Mouse (Mus musculus) heart, embryonic 14.5 days (tissue): ENCODE measurements at regions not wholly inside any gene's neighbourhood (a gene's known extent, or its start where the extent isn't known, plus 50 kb on each side); places are given as distances from the start of the nearest gene placed in this dataset.

Source experiments
- ATAC-seq: fragments of 200-750 bp; cut with Nextera tagmentation; 2 replicates; pipeline ENCODE4 v1.8.0; 2017; ENCODE audit warnings: low read depth, moderate TSS enrichment; ENCODE audit not compliant: insufficient number of reproducible peaks, insufficient read depth, low FRiP score
- H3K27ac ChIP-seq, 2 experiments: fragments of 200-500 bp in 1 of 2; fragments of 300-500 bp in 1 of 2; sonication (generic) in 1 of 2; replicated peaks in 1 of 2; 2 replicates each; pipeline ENCODE4 v1.5.1; 2012 to 2014; ENCODE audit warnings: low read depth in 2 of 2, low read length in 2 of 2, control low read depth in 1 of 2, mild to moderate bottlenecking in 1 of 2, mixed read lengths in 1 of 2; ENCODE audit not compliant: control insufficient read depth in 1 of 2, insufficient read depth in 1 of 2
- H3K27me3 ChIP-seq: fragments of 300-500 bp; sonication (generic); 2 replicates; pipeline ENCODE4 v1.6.1; 2014; ENCODE audit warnings: mild to moderate bottlenecking, low read length, control low read depth; ENCODE audit not compliant: control insufficient read depth, insufficient read depth
- H3K36me3 ChIP-seq: fragments of 300-500 bp; sonication (generic); 2 replicates; pipeline ENCODE4 v1.6.1; 2014; ENCODE audit warnings: mild to moderate bottlenecking, control low read depth, low read length, mixed read lengths; ENCODE audit not compliant: control insufficient read depth, insufficient read depth
- H3K4me1 ChIP-seq, 2 experiments: fragments of 200-500 bp in 1 of 2; fragments of 300-500 bp in 1 of 2; sonication (generic) in 1 of 2; 2 replicates each; pipeline ENCODE4 v1.6.1; 2012 to 2014; ENCODE audit warnings: low read length in 2 of 2, control low read depth in 1 of 2, mixed read lengths in 1 of 2; ENCODE audit not compliant: control insufficient read depth in 2 of 2, insufficient read depth in 2 of 2
- H3K4me2 ChIP-seq: fragments of 300-500 bp; sonication (generic); 2 replicates; pipeline ENCODE4 v1.6.1; 2014; ENCODE audit warnings: mild to moderate bottlenecking, low read length
- H3K4me3 ChIP-seq, 2 experiments: fragments of 200-500 bp in 1 of 2; fragments of 300-500 bp in 1 of 2; sonication (generic) in 1 of 2; 2 replicates each; pipeline ENCODE4 v1.5.1; 2012 to 2014; ENCODE audit warnings: low read length in 2 of 2, mild to moderate bottlenecking in 2 of 2, control low read depth in 1 of 2, low read depth in 1 of 2, moderate library complexity in 1 of 2; ENCODE audit not compliant: control insufficient read depth in 1 of 2, insufficient read depth in 1 of 2
- H3K9ac ChIP-seq: fragments of 300-500 bp; sonication (generic); 2 replicates; pipeline ENCODE4 v1.6.1; 2014; ENCODE audit warnings: mild to moderate bottlenecking, low read length
- H3K9me3 ChIP-seq: fragments of 300-500 bp; sonication (generic); 2 replicates; pipeline ENCODE4 v1.6.1; 2016; ENCODE audit warnings: low read length, control low read depth; ENCODE audit not compliant: control insufficient read depth
- WGBS: fragments of 180-500 bp; shearing (Covaris S2); extraction: QIAGEN DNeasy Blood & Tissue Kit; methylation state at CpG from one replicate; pipeline ENCODE4 v1.1.7; 2014; 5-methylcytosine and 5-hydroxymethylcytosine counted together

GRCm38 (mm10) chr2:128508244-128508605 is 82.8 kb upstream of the Spdye4c start:
- no peaks in the 10 kb centered on the region for H3K36me3 ChIP-seq
- peaks cover 8 to 20% of the 10 kb centered on the region in 2 experiments for H3K4me1 ChIP-seq
- H3K4me3 ChIP-seq, result no peak overlapping the region
- no peaks in the 10 kb centered on the region for H3K27me3 ChIP-seq
- H3K9me3 ChIP-seq, result peaks cover 4% of the 10 kb centered on the region; the same call in 1 of the 2 replicates
- WGBS, result 33% methylated on average over 2 of the region's 2 CpGs
- peak overlapping the region; percentile 71 to 76 for H3K27ac ChIP-seq
- no peak for ATAC-seq
- H3K4me2 ChIP-seq, result peak overlapping the region; percentile 54
- no peak overlapping the region for H3K9ac ChIP-seq

GRCm38 (mm10) chr2:128511291-128511690 is 79.7 kb upstream of the Spdye4c start:
- Histone ChIP-seq H3K4me2 (no peak overlapping the region), H3K36me3 (no peaks in the 10 kb centered on the region), H3K4me1 (peaks cover 10 to 21% of the 10 kb centered on the region in 2 experiments), H3K9me3 (no peaks in the 10 kb centered on the region), H3K27me3 (no peaks in the 10 kb centered on the region), H3K27ac (no peak overlapping the region), H3K9ac (no peak overlapping the region), H3K4me3 (no peak overlapping the region)
- WGBS, result 72% methylated on average over 6 of the region's 6 CpGs
- no peak for ATAC-seq

DNA sequence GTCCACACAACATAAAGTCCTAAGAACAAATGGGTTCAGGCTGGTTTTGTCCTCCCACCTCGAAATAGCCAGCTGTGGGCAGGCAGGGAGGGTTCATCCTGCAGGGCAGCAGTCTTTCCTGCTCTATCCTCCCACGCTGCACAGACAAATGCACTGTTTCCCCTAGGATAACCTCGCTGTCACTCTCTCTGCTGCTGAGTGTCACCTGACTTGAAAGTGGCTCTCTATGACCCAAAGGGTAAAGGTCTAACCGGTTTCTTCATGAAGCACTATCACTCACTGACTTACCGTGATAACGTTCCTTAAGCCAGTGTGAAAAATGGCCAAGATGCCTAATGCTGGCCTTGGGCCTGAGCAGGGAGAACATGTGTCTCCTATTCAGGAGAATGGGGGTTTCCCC is 78.2 kb upstream of the Spdye4c start:
- Histone ChIP-seq H3K36me3 (no peaks in the 10 kb centered on the region), H3K4me1 (peaks cover 9 to 16% of the 10 kb centered on the region in 2 experiments), H3K27ac (no peak overlapping the region), H3K4me2 (no peak overlapping the region), H3K4me3 (no peak overlapping the region), H3K9me3 (no peaks in the 10 kb centered on the region), H3K27me3 (no peaks in the 10 kb centered on the region), H3K9ac (no peak overlapping the region)
- 44% methylated on average over 6 of the region's 6 CpGs for WGBS
- ATAC-seq, result no peak

DNA sequence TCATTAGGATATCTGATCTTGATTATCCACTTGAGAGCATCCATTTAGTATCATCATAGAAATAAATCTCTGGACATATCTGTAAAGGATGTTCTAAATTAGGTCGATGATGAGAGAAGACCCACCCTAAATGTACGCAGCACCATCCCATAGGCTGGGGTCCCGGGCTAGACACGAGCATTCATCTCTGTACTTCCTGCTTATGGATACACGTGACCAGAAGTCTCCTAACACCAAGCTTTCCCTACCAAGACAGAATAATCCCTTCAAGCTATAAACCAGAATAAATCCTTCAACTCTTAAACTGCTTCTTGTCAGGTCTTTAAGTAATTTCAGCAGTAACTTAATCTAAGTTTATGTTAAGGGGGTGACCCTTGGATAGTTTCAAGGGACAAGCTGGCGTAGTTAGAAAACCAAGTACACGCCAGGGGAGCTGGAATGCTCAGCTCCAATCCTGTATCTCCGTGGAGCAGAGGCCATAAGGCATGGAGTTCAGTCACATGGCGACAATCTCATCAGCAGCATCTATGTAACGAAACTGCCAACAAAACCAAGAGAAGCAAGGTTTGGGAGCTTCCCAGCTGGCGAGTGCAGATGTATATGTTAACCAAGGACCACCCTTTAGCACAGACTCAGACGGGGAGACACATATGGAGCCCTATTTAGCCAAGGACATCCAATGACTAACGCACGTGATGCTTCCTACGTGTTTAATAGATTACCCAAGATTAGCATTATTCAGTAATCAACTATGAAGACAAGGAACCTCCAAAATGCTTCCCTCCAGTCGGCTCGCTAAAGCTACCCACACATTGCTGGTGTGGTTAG is 76.3 kb upstream of the Spdye4c start:
- Histone ChIP-seq H3K36me3 (no peaks in the 10 kb centered on the region), H3K9me3 (no peaks in the 10 kb centered on the region), H3K27me3 (no peaks in the 10 kb centered on the region), H3K9ac (no peak overlapping the region), H3K4me3 (no peak overlapping the region), H3K4me2 (no peak overlapping the region), H3K27ac (no peak overlapping the region), H3K4me1 (peaks cover 5 to 7% of the 10 kb centered on the region in 2 experiments; a peak in 3 of 4 replicates)
- ATAC-seq, result no peak
- WGBS, result 82% methylated on average over 17 of the region's 17 CpGs

- Histone ChIP-seq H3K4me1 (peaks cover 5 to 7% of the 10 kb centered on the region in 2 experiments; a peak in 3 of 4 replicates), H3K9ac (no peak overlapping the region), H3K36me3 (no peaks in the 10 kb centered on the region), H3K27ac (no peak overlapping the region), H3K27me3 (no peaks in the 10 kb centered on the region), H3K4me3 (no peak overlapping the region), H3K4me2 (no peak overlapping the region), H3K9me3 (no peaks in the 10 kb centered on the region)
- no peak for ATAC-seq
- 53% methylated on average over 5 of the region's 5 CpGs for WGBS
These were observed 75.3 kb upstream of the Spdye4c start for GRCm38 (mm10) chr2:128515701-128516100.

DNA sequence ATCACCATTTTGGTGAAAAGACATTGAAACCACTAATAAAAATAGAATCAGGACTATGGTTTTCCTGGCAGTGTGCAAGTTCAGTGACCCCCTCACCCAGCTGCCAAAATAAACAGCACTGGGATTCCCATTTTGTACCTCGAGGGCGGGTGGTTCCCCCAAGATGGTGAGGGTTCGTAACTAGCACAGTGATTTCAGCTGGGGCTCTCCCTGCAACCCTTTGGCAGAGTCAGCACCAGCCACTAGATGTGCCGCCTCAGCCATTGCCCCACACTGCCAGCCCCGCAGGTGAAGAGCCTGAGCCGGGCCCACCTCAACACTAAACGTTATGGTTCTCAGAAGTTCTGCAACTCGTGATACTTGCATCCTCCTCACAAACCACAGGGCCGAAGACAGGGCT is 74.3 kb upstream of the Spdye4c start:
- H3K4me3 ChIP-seq, result no peak overlapping the region
- H3K27ac ChIP-seq, result no peak overlapping the region
- WGBS, result 80% methylated on average over 9 of the region's 9 CpGs
- no peaks in the 10 kb centered on the region for H3K9me3 ChIP-seq
- H3K9ac ChIP-seq, result no peak overlapping the region
- no peaks in the 10 kb centered on the region for H3K36me3 ChIP-seq
- peaks cover 2 to 7% of the 10 kb centered on the region in 2 experiments; a peak in 1 of 4 replicates for H3K4me1 ChIP-seq
- H3K4me2 ChIP-seq, result no peak overlapping the region
- no peaks in the 10 kb centered on the region for H3K27me3 ChIP-seq
- ATAC-seq, result no peak

- Histone ChIP-seq H3K9ac (no peak overlapping the region), H3K36me3 (no peaks in the 10 kb centered on the region), H3K4me2 (no peak overlapping the region), H3K4me1 (0 out of 4 replicates have a peak, but pooled peaks cover 2% of the 10 kb centered on the region in 2 experiments), H3K27ac (no peak overlapping the region), H3K4me3 (no peak overlapping the region), H3K9me3 (no peaks in the 10 kb centered on the region), H3K27me3 (no peaks in the 10 kb centered on the region)
- ATAC-seq, result no peak
- WGBS, result 83% methylated on average over 3 of the region's 3 CpGs
These were observed 72.9 kb upstream of the Spdye4c start for GRCm38 (mm10) chr2:128518142-128518541.
